Mouse (Mus musculus) cerebellum, adult 18-20 months (tissue): ENCODE measurements around the gene Sult2b1.
A peak's percentile ranks its signal among the peaks of the same experiment; 100 is the strongest.

Experiments used
- DNase-seq, 2 experiments: peaks; one replicate each; pipeline ENCODE4 v3.0.0; 2021

Gene Sult2b1

DNA sequence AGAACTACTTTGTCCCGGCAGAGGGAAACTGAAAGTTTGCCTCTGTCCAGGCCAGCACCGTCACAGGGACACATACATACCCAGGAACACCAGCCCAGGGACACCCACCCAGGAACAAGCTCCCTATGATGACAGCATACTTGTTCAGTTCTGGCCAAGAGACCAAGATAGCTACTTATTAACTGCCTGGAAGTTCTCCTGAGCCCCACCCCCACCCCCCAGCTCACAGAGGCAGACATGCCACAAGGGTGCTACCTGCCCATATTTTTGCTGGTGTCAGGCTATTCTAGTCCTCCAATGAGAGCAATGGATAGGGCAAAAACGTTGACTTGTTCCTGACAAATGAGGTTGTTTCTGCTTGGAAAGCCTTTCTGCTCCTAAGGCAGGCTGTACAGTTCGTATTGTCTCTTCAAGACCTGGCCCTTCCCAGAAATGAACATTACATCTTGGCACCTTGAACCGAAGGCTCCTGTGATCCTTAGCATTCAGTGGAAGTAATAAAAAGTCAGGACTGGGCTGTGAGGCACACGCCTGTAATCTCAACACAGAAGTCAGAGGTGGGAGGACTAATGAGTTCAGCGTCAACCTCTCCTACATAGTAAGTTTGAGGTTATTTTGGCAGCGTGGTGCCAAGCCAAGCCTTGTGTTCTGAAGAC lies 13.9 kb downstream of the Sult2b1 start:
- DNase-seq, result no peak

DNA sequence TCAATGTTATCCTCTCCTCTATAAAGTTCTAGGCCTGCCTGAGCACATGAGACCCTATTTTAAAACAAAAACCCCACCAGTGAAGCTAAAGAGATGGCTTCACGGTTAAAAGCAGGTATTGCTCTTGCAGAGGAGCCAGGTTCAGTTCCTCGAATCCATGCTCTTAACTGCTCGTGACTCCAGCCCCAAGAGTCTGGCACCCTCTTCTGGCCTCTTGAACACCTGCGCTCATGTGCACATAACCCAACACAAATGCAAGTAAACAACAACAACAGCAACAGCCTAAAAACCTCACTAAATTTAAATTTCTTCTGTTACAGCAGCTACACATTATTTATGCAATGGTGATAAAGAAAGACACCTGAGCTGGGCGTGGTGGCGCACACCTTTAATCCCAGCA lies 17.0 kb downstream of the Sult2b1 start:
- DNase-seq, result no peak

DNA sequence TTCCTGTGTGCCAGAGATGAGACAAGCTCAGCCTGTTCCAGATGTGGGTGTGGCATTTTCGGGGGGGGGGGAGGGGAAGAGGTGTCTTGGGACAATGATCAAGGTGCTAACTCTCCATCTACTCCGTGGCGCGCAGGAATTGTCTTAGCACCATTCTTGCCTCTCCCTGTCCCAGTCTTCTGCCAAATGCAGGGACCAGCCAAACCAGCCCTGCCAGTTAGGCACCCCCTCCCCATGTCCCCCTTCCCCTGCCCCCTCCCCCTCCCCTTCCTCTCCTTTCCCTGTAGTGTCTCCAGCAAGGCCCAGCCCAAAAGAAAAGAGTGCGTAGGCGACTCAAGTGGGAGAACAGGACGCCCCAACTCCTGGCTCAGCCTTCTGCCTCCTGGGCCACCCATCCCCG lies 17.7 kb downstream of the Sult2b1 start:
- DNase-seq, result no peak

DNA sequence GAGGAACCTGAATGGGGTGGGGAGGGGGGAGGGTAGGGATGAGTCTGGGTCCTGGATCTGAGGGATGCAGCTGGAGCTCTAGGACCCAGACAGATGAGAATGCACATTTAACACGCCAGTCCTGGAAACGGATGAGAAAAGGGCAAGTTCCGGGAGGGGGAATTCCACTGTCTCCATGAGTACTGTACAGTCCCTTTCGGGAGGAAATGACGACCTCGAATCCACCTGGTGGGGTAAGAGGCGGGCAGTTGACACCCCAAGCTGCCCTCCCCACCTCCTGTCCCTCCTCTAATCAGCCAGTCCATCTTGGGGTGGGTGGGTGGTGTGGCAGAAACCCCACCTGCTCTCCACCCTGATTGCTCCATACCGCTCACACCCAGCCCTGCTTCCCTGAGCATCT lies 18.5 kb downstream of the Sult2b1 start:
- no peak for DNase-seq

DNA sequence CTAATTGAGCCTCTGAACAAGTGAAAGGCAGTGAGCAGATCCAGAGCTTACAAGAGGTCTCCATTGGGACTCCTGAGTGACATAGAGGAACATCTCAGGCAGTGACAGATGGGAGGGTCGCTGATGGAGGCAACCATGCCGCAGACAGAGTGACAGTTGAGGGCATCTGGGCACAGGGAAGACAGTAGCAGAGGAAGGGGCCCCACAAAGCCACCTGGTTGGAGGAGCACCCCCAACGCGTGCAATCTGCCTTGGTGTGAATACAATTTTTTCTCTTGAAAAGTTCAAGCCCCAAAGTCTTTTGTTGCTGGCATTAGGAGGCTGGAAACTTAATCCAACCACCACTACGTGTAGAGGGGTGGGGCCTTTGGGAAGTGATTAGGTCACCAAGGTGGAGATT lies 24.3 kb downstream of the Sult2b1 start:
- no peak for DNase-seq

DNA sequence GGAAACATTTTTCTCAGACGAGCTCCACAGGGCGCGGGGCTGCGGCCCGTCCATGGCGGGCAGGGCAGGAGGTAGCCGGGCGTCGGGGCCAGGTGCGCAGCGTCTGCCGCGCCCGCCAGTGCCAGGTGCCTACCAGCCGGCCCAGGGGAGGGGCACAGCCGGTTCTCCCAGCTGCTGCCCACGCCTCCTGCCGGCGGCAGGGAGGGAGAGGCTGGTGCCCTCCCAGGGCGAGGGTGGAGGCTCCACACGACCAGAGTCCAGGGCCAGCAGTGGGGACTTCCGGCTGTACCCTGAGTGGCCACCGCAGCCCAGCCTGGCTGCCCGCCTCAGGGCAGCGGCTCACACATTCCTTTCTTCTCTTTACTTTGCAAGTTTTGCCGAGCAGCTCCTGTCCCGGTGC lies 25.1 kb downstream of the Sult2b1 start:
- peak in 1 of 2 experiments; percentile 8 for DNase-seq

DNA sequence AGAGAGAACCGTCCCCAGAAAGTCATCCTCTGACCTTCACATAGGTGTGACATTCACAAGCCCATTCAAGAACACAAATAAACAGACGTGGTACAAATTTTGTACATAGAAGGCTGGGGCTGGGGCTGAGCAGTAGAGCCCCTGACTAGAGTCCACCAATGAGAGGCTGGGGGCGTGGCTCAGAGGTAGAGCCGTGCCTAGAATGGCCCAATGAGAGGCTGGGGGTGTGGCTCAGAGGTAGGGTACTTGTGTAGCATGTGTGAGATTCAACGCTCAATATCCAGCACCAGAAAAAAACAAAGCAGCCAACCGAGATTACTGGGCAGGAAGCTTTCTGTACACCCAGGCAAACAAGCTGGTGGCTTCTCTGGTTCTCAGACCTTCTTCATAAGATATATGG lies 28.8 kb downstream of the Sult2b1 start:
- no peak for DNase-seq

DNA sequence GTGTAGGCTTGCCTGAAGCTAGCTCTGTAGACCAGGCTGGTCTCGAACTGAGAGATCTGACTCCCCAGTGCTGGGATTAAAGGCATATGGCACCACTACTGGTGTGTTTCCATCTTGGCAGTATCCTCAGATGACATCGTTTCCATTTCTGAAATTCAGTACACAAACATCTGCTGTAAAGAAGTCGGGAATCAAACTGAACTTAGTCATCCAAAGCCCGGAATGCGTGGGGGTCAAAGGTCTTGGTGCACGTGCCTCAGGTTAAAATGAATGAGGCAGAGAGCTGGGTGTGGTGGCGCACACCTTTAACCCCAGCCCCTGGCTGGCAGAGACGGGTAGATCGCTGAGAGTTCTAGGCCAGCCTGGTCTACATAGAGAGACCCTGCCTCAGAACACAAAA lies 34.3 kb downstream of the Sult2b1 start:
- DNase-seq, result no peak

DNA sequence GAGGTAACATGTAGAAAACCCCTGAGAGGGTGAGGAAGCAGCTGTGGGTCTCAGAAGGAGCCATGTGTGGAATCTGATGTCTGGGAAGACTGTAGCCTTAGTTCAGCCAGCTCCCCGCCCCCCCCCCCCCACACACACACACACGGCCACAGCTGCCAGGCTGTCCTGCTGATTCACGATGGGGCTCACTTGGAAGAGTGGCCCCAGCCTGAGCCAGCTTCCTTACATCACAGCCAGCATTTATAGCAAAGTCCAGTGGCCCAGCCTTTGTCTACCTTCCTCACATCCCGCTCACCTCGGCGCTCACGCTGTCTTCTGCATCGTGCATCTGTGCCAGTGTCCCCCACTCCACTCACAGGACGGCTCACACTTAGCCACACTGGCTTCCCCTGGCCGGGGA lies 35.1 kb downstream of the Sult2b1 start:
- DNase-seq, result no peak

DNA sequence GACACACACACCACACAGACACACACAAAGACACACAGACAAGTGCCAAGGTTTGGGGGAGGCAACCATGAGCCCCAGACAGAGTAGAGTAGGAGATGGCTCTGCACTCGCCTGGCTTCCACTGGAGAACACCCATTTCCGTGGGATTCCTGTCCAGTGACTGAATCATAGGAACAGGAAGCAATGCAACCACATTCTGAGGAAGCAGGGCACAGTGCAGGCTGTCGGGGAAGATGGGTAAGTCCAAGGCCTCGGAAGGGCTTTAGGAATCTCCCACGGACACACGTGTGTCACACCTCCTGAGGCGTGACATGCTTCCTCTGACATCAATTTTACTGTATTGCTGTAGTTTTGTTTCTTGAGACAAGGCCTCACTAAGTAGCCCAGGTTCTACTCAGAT lies 36.4 kb downstream of the Sult2b1 start:
- no peak for DNase-seq

DNA sequence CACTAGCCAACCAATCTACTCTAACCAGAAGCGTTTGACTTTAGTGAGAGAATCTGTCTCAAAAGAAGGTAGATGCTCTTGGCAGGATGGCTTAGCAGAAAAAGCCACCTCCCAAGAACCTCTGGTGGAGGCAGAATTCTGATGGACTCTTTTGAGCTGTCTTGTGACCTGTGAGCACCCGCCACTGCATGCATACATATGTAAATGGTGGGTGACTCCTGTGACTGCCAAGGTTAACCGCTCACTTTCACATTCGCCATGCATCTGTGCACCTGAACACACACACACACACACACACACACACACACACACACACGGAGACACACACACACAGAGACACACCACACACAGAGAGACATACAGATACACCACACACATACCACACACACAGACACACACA lies 37.0 kb downstream of the Sult2b1 start:
- no peak for DNase-seq

DNA sequence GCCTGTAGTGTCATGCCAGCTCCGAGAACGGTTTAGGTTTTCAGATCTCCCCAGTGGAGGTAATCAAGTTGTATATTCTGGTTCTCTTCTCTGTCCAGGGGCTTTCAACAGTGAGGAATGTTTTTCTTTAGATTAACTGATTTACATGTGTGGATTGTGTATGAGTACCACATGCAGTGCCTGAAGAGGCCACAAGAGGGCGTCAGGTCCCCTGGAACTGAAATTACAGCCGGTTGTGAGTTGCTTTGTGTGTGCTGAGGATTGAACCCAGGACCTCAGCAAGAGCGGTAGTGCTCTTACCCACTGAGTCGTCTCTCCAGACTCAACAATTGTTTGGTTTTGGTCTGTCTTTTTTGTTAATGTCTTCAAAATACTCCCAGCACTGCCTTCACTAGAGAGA lies 38.0 kb downstream of the Sult2b1 start:
- DNase-seq, result no peak

DNA sequence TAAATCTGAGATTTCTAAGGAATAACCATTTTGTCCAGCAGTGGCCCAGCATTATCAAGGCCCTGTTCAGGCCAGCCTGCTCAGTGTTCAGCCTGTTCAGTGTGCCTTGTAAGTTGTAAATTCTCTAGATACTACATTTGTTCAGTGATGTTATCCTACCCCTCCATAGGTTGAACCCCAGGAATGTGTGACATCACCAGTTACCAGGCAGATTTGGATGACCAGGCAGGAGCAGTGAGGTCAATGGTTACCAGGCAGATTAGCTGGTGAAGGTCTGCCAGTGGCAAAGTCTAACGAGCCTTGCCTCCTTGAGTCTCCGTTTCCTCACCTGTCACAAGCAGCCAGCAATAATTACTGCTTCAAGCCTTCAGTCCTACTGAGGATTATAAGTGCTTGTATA lies 40.1 kb downstream of the Sult2b1 start:
- peak; percentile 71 to 83 for DNase-seq

DNA sequence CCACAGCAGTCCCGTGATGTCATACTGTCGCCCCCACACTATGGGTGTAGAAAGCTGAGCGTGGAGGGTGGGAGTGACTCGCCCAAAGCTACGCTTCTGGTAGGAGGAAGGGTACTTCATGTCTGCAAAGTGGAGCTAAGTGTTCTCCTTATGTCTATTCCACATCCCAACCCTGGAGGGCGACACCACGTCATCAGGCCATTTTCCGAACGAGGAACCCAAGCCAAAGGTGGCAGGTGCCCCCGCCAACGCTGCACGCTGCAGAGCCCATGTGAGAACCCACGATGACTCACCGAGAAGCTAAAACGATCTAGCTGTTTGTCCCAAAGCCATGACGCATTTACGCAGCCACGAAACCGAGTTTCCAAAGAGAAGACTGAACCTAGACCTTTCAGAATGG lies 42.1 kb downstream of the Sult2b1 start:
- peak; percentile 40 to 43 for DNase-seq

DNA sequence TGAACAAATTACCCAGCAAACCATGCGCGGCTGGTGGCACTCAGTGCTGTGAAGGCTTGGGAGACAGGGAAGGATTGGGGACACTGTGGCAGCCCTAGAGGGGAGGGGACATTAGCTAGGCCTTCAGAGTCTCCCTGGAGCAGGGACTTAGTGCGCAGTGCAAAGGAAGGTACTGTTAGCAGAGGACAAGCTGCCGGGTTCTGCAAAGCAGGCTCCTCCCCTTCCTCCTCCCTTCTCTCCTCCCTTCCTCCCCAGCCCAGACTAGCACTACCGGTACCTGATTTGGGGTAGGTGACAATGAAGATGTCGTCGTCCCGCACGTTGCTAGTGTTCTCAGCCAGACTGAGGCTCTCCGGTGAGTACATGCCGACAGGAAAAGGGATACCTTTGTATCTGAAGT lies 42.7 kb downstream of the Sult2b1 start:
- peak in 1 of 2 experiments; percentile 40 for DNase-seq

DNA sequence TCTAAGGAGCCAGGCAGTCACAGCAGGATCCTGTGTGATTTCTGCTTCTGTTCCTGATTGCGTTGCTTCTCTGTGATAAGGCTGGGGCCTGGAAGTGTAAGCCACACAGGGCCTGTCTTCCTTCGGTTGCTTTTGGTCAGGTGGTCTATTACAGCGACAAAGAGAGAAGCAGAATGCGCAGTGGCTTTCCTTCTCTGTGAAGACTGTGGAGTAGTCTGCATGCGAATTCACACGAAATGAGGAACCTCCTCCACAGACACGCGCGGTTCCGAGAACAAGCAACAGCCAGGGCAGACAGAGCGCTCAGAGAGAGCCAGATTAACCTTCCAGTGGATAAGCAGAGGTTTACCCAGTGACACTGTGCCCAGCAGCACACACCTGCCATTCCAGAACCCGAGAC lies 43.2 kb downstream of the Sult2b1 start:
- no peak for DNase-seq

DNA sequence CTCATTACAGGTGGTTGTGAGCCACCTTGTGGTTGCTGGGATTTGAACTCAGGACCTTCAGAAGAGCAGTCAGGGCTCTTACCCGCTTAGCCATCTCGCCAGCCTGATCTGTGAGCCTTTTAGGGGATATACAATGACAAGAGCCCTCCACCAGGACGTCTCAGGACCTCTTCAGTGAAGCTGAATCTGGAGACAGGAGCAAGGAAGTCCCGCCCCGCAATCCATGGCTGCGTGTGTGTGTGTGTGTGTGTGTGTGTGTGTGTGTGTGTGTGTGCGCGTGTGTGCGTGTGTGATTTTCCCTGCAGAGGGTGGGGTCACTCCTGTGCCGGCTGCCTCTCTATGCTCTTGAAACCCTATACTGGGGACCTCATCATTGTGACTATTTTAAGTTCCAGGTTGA lies 44.6 kb downstream of the Sult2b1 start:
- no peak for DNase-seq

DNA sequence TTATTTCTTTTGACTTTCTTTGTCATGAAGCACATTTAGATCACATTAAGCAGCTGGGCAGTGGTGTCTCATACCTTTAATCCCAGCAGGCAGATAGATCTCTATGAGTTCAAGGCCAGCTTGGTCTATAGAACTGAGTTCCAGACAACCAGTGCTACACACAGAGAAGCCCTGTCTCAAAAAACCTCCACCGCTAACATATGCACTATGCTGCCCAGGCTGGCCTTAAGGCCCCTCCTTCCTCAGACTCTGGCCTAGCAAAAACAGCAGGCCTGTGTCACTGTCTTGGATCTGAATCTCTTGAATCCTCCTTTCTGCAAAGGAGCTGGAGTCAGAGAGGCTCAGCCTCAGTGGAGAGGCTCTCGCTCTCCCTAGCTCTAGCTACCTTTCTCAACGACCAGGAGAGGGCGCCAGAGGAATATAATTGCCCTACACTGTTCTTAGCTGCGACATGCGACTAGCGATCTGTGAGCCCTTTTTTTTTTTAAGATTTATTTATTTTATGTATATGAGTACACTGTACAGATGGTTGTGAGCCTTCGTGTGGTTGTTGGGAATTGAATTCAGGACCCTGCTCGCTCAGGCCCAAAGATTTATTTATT lies 45.2 kb downstream of the Sult2b1 start:
- DNase-seq, result peak; percentile 85 to 92

DNA sequence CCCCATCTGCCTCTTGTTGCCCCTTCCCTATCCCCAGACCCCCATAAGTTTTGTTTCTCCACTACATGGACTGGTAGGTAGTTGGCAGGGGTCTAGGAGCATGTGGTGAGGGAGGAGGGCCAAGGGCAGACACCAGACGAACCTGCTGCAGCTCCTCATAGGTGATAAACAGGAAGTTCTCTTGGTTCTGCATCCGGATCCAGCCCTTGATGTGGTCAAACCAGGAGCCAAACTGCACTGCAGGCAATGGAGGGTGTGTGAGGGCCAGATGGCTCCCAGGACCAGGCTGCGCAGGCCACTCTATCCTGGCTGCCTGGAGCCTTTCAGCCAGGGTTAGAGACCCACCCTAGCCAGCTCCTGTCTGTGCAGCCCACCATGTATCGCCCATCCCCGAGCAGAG lies 51.0 kb downstream of the Sult2b1 start:
- DNase-seq, result no peak

DNA sequence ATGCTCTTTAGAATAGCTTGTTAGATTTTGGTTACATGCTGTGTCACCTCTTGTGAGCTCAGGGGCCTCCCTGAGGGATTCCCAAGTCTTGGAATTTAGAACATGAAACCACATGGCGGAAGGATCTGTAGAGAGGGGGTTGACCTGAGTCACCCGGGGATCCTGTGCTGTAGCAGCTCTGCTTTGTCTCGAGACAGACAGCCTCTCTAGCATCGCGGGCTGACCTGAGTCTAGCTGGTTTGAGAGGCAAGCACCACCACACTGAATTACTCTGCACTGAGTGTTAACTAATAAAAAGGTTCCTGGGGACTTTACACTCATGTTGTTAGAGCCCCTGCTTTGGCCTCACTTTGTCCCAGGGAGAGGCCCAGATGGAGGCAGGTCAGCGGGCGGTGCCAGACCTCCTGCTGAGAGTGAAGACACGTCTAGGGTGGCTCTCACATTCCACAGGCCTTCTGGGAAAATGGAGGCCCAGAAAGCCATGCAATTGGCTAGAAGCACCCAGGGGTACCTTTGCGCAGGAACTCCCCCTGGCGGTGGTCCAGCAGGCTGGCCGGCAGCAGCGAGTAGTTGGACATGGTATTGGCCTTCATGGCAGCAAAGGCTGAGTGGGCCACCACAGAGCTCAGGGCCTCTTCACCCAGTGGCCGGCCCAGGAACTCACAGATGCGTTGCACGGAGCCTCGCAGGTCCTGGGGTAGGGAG lies 53.6 kb downstream of the Sult2b1 start:
- no peak for DNase-seq

DNA sequence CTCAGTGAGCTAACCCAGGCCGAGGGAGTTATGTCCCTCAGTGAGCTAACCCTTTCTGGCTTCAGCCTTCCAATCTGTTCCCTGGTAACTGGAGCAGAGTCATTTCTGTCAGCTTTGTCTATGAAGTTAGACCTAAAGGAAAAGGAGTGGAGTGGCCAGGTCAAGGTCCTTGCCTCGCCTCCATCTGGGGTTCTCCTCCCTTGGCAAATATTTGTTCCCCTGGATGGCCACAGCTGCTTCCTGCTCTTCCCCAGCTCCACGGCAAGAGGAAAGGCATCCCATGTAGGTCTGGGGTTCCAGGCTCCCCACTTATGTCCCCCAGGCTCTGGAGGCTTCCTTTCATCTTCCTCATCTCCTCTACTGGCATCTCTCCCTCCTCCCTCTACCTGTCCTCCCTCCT lies 56.8 kb downstream of the Sult2b1 start:
- no peak for DNase-seq

DNA sequence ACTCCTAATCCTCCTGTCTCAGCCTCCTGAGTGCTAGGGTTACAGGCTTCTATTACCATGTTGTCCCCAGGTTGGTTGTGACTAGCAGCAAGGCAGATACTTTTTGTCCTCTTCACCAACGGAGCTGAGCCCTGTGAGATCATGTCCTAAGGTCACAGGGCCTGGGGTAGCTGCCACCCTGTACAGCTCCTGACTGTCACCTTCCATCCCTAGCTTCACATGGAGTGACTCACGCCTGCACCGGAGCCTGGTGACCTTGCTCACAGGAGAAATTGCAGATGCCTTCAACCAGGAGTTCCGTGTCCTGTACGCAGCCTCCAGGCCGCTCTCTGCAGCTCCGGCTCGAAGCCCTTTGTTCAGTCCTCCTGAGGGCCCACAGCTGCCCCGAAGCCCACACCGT lies 58.0 kb downstream of the Sult2b1 start:
- DNase-seq, result no peak

DNA sequence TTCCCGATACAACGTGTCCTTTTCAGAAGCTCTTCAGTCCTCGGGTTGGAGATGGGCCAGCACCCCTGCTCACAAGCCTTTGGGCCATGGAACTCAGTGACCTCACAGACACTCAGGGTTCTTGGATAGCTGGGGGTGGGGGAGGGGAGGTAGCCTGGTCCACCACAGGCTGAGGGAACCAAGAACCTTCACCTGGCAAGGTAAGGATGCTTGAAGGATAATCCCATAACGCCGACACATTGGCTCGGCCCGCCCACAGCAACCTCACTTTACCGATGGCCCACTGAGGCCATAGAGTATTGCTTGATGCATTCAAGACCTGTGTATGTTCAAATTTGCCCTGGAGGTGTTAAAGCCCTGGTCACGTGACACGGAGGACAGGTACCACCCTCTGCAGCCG lies 58.8 kb downstream of the Sult2b1 start, which contains the start of gene Spaca4:
TSS of gene Spaca4 (minus strand) at position 101 of the 400 bp plus-strand sequence.
- no peak for DNase-seq

DNA sequence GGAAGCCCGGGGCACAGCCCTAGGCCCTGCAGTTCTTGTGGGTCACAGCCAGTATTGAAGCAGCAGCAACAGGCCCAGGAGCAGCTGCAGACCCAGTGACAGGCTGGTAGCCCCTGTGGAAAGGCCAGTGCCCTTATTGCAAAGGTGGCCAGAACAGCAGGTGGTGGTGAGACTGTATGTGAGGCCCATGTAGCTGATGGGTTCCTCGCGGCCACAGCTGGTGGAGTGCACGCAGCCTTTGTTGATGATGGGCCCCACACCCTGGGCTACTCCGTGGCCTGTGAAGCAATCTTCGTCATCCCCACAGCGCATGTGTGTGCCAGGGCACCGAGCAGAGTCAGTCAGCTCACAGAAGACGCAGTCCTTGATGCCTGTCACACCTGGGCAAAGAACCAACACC lies 59.3 kb downstream of the Sult2b1 start:
- no peak for DNase-seq

DNA sequence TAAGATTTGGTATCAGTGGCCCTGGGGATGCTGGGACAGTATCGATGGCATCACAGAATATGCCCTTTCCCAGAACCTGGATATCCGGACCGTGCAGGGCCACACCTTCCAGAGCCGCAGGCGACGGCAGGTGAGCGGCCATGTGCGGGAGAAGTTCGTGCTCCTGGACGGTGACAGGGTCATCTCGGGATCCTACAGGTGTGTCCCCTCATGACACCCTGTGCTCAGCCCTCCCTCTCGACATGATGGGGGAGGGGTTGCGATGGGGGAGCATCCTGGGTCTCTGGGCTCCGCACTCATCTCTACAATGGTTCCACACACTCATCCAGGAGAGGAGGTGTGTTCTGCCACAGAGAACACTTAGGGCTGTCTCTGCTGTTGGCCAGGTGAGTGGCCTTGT lies 60.7 kb downstream of the Sult2b1 start:
- DNase-seq, result no peak
